Mouse (Mus musculus): ENCODE measurements around the gene Hbb-y. TPM values are rescaled to one million over a fixed set of nuclear protein-coding genes. Genes with fewer than 3 reads are reported as not detected.

Gene Hbb-y
- polyA plus RNA-seq (2011; ENCODE audit: insufficient read depth, insufficient read length, low read depth, missing spikeins), result 1.4 TPM in 1 of 2 replicates, not detected in the other

GRCm38 (mm10) chr7:103853090-103853489 is at the start of gene Hbb-y:
TSS of gene Hbb-y (minus strand) at chr7:103853216.
- H3K36me3 ChIP-seq (ENCODE audit: control insufficient read depth, insufficient read depth, low read length, poor library complexity, severe bottlenecking), result no peaks in the 10 kb centered on the region
- H3K27me3 ChIP-seq (ENCODE audit: control insufficient read depth, insufficient read depth, low read length, poor library complexity, severe bottlenecking), result no peaks in the 10 kb centered on the region
- H3K4me1 ChIP-seq (ENCODE audit: control insufficient read depth, insufficient read depth, low read length), result no peaks in the 10 kb centered on the region
- H3K9ac ChIP-seq (ENCODE audit: low read depth, poor library complexity, severe bottlenecking), result no peak within 1 kb of the TSS
- H3K4me3 ChIP-seq (ENCODE audit: low read depth, low read length), result no peak within 1 kb of the TSS
- H3K27ac ChIP-seq (ENCODE audit: insufficient read depth, low read length), result no peak within 1 kb of the TSS
- 0 out of 2 replicates have a peak, but pooled peaks cover 3% of the 10 kb centered on the region for H3K9me3 ChIP-seq (replicated peaks; ENCODE audit: control insufficient read depth, insufficient read depth, low read length, poor library complexity, severe bottlenecking)
- TF ChIP-seq POLR2A (IDR thresholded peaks at IDR 0.05; ENCODE audit: insufficient read depth, low read length) (no peak), CTCF (IDR thresholded peaks at IDR 0.05; ENCODE audit: low read depth, low read length) (no peak), EP300 (IDR thresholded peaks at IDR 0.05; ENCODE audit: insufficient read depth, low read depth, low read length) (no peak)

- Histone ChIP-seq H3K9me3 (replicated peaks; ENCODE audit: control insufficient read depth, insufficient read depth, low read length, poor library complexity, severe bottlenecking) (no peaks in the 10 kb centered on the region), H3K4me3 (ENCODE audit: low read depth, low read length) (no peak within 1 kb of the TSS), H3K4me1 (ENCODE audit: control insufficient read depth, insufficient read depth, low read length) (no peaks in the 10 kb centered on the region), H3K9ac (ENCODE audit: low read depth, poor library complexity, severe bottlenecking) (no peak within 1 kb of the TSS), H3K27ac (ENCODE audit: insufficient read depth, low read length) (no peak within 1 kb of the TSS), H3K36me3 (ENCODE audit: control insufficient read depth, insufficient read depth, low read length, poor library complexity, severe bottlenecking) (no peaks in the 10 kb centered on the region), H3K27me3 (ENCODE audit: control insufficient read depth, insufficient read depth, low read length, poor library complexity, severe bottlenecking) (no peaks in the 10 kb centered on the region)
- TF ChIP-seq CTCF (IDR thresholded peaks at IDR 0.05; ENCODE audit: low read depth, low read length) (no peak), POLR2A (IDR thresholded peaks at IDR 0.05; ENCODE audit: insufficient read depth, low read length) (no peak), EP300 (IDR thresholded peaks at IDR 0.05; ENCODE audit: insufficient read depth, low read depth, low read length) (no peak)
Observed at GRCm38 (mm10) chr7:103894385-103894784, 41.4 kb upstream of the Hbb-y start, which contains the start of gene Olfr64. TSS of gene Olfr64 (minus strand) at chr7:103894485.

- Histone ChIP-seq H3K4me1 (ENCODE audit: control insufficient read depth, insufficient read depth, low read length) (no peaks in the 10 kb centered on the region), H3K9ac (ENCODE audit: low read depth, poor library complexity, severe bottlenecking) (no peak within 1 kb of the TSS), H3K27me3 (ENCODE audit: control insufficient read depth, insufficient read depth, low read length, poor library complexity, severe bottlenecking) (0 out of 2 replicates have a peak, but pooled peaks cover 2% of the 10 kb centered on the region), H3K9me3 (replicated peaks; ENCODE audit: control insufficient read depth, insufficient read depth, low read length, poor library complexity, severe bottlenecking) (no peaks in the 10 kb centered on the region), H3K36me3 (ENCODE audit: control insufficient read depth, insufficient read depth, low read length, poor library complexity, severe bottlenecking) (no peaks in the 10 kb centered on the region), H3K27ac (ENCODE audit: insufficient read depth, low read length) (no peak within 1 kb of the TSS), H3K4me3 (ENCODE audit: low read depth, low read length) (no peak within 1 kb of the TSS)
- no peak for TF ChIP-seq EP300 (IDR thresholded peaks at IDR 0.05; ENCODE audit: insufficient read depth, low read depth, low read length)
- TF ChIP-seq CTCF (IDR thresholded peaks at IDR 0.05; ENCODE audit: low read depth, low read length), result no peak
- TF ChIP-seq POLR2A (IDR thresholded peaks at IDR 0.05; ENCODE audit: insufficient read depth, low read length), result no peak
Observed at GRCm38 (mm10) chr7:103886152-103886551, 33.1 kb upstream of the Hbb-y start, which contains the start of gene Olfr66. TSS of gene Olfr66 (minus strand) at chr7:103886252.

- H3K9ac ChIP-seq (ENCODE audit: low read depth, poor library complexity, severe bottlenecking), result no peak overlapping the region
- no peaks in the 10 kb centered on the region for H3K9me3 ChIP-seq (replicated peaks; ENCODE audit: control insufficient read depth, insufficient read depth, low read length, poor library complexity, severe bottlenecking)
- H3K4me1 ChIP-seq (ENCODE audit: control insufficient read depth, insufficient read depth, low read length), result no peaks in the 10 kb centered on the region
- no peak overlapping the region for H3K4me3 ChIP-seq (ENCODE audit: low read depth, low read length)
- H3K27ac ChIP-seq (ENCODE audit: insufficient read depth, low read length), result no peak overlapping the region
- 0 out of 2 replicates have a peak, but pooled peaks cover 2% of the 10 kb centered on the region for H3K27me3 ChIP-seq (ENCODE audit: control insufficient read depth, insufficient read depth, low read length, poor library complexity, severe bottlenecking)
- TF ChIP-seq CTCF (IDR thresholded peaks at IDR 0.05; ENCODE audit: low read depth, low read length), result no peak
- TF ChIP-seq POLR2A (IDR thresholded peaks at IDR 0.05; ENCODE audit: insufficient read depth, low read length), result no peak
- no peak for TF ChIP-seq EP300 (IDR thresholded peaks at IDR 0.05; ENCODE audit: insufficient read depth, low read depth, low read length)
- H3K36me3 ChIP-seq (ENCODE audit: control insufficient read depth, insufficient read depth, low read length, poor library complexity, severe bottlenecking), result no peaks in the 10 kb centered on the region
Observed at GRCm38 (mm10) chr7:103877093-103877492, 24.1 kb upstream of the Hbb-y start.

- TF ChIP-seq CTCF (IDR thresholded peaks at IDR 0.05; ENCODE audit: low read depth, low read length) (no peak), POLR2A (IDR thresholded peaks at IDR 0.05; ENCODE audit: insufficient read depth, low read length) (no peak), EP300 (IDR thresholded peaks at IDR 0.05; ENCODE audit: insufficient read depth, low read depth, low read length) (no peak)
- no peaks in the 10 kb centered on the region for H3K9me3 ChIP-seq (replicated peaks; ENCODE audit: control insufficient read depth, insufficient read depth, low read length, poor library complexity, severe bottlenecking)
- no peaks in the 10 kb centered on the region for H3K4me1 ChIP-seq (ENCODE audit: control insufficient read depth, insufficient read depth, low read length)
- H3K9ac ChIP-seq (ENCODE audit: low read depth, poor library complexity, severe bottlenecking), result no peak overlapping the region
- no peaks in the 10 kb centered on the region for H3K27me3 ChIP-seq (ENCODE audit: control insufficient read depth, insufficient read depth, low read length, poor library complexity, severe bottlenecking)
- no peak overlapping the region for H3K4me3 ChIP-seq (ENCODE audit: low read depth, low read length)
- H3K36me3 ChIP-seq (ENCODE audit: control insufficient read depth, insufficient read depth, low read length, poor library complexity, severe bottlenecking), result no peaks in the 10 kb centered on the region
- no peak overlapping the region for H3K27ac ChIP-seq (ENCODE audit: insufficient read depth, low read length)
Observed at GRCm38 (mm10) chr7:103874451-103874850, 21.4 kb upstream of the Hbb-y start.

GRCm38 (mm10) chr7:103873064-103873463 is 20.0 kb upstream of the Hbb-y start:
- Histone ChIP-seq H3K27ac (ENCODE audit: insufficient read depth, low read length) (no peak overlapping the region), H3K4me1 (ENCODE audit: control insufficient read depth, insufficient read depth, low read length) (no peaks in the 10 kb centered on the region), H3K9ac (ENCODE audit: low read depth, poor library complexity, severe bottlenecking) (no peak overlapping the region), H3K9me3 (replicated peaks; ENCODE audit: control insufficient read depth, insufficient read depth, low read length, poor library complexity, severe bottlenecking) (no peaks in the 10 kb centered on the region), H3K27me3 (ENCODE audit: control insufficient read depth, insufficient read depth, low read length, poor library complexity, severe bottlenecking) (no peaks in the 10 kb centered on the region), H3K36me3 (ENCODE audit: control insufficient read depth, insufficient read depth, low read length, poor library complexity, severe bottlenecking) (no peaks in the 10 kb centered on the region), H3K4me3 (ENCODE audit: low read depth, low read length) (no peak overlapping the region)
- no peak for TF ChIP-seq EP300 (IDR thresholded peaks at IDR 0.05; ENCODE audit: insufficient read depth, low read depth, low read length)
- TF ChIP-seq POLR2A (IDR thresholded peaks at IDR 0.05; ENCODE audit: insufficient read depth, low read length), result no peak
- TF ChIP-seq CTCF (IDR thresholded peaks at IDR 0.05; ENCODE audit: low read depth, low read length), result no peak
